Mouse (Mus musculus) MEL (cell line): Measurements from ENCODE around the gene Fndc3b. TPM values are rescaled to one million over a fixed set of nuclear protein-coding genes. Genes with fewer than 3 reads are reported as not detected.

Experiments
- DNase-seq: peaks from one replicate; pipeline ENCODE4 v3.0.0; 2011; ENCODE audit warnings: low read depth, low spot score
- H3K27ac ChIP-seq: 2 replicates; pipeline ENCODE4 v1.5.1; 2012; ENCODE audit warnings: low read depth, mild to moderate bottlenecking, control low read depth, low read length, moderate library complexity; ENCODE audit not compliant: control insufficient read depth
- H3K27me3 ChIP-seq, 2 experiments: fragments of 150-350 bp in 1 of 2; sonication (generic) in 1 of 2; 2 replicates each; pipeline ENCODE4 v1.6.1; 2012; ENCODE audit warnings: low read length in 2 of 2, mild to moderate bottlenecking in 2 of 2, improper control_type of control experiment in 1 of 2, moderate library complexity in 1 of 2; ENCODE audit not compliant: insufficient read depth in 2 of 2, control insufficient read depth in 1 of 2
- H3K36me3 ChIP-seq, 2 experiments: 2 replicates each; pipeline ENCODE4 v1.6.1; 2012 to 2014; ENCODE audit warnings: low read length in 2 of 2, improper control_type of control experiment in 1 of 2, inconsistent platforms in 1 of 2, mild to moderate bottlenecking in 1 of 2; ENCODE audit not compliant: insufficient read depth in 2 of 2, control insufficient read depth in 1 of 2
- H3K4me1 ChIP-seq, 2 experiments: fragments of 150-350 bp in 1 of 2; sonication (generic) in 1 of 2; 2 replicates each; pipeline ENCODE4 v1.6.1; 2012; ENCODE audit warnings: low read length in 2 of 2, improper control_type of control experiment in 1 of 2, mild to moderate bottlenecking in 1 of 2; ENCODE audit not compliant: insufficient read depth in 2 of 2, control insufficient read depth in 1 of 2
- H3K4me3 ChIP-seq, 2 experiments: fragments of 150-350 bp in 1 of 2; sonication (generic) in 1 of 2; 2 replicates each; pipeline ENCODE4 v1.5.1; 2012; ENCODE audit warnings: low read depth in 2 of 2, low read length in 2 of 2, mild to moderate bottlenecking in 2 of 2, moderate library complexity in 2 of 2, control low read depth in 1 of 2, improper control_type of control experiment in 1 of 2; ENCODE audit not compliant: control insufficient read depth in 1 of 2, insufficient read depth in 1 of 2
- H3K79me2 ChIP-seq: 2 replicates; pipeline ENCODE4 v1.6.1; 2012; ENCODE audit warnings: mild to moderate bottlenecking, low read length, moderate library complexity; ENCODE audit not compliant: control insufficient read depth, poor library complexity, insufficient read depth
- H3K9ac ChIP-seq: 2 replicates; pipeline ENCODE4 v1.6.1; 2012; ENCODE audit warnings: low read depth, mild to moderate bottlenecking, control low read depth, low read length, moderate library complexity; ENCODE audit not compliant: control insufficient read depth, poor library complexity, severe bottlenecking
- H3K9me3 ChIP-seq: fragments of 150-350 bp; sonication (generic); replicated peaks from 2 replicates; pipeline ENCODE4 v1.6.1; 2012; ENCODE audit warnings: mild to moderate bottlenecking, low read length, improper control_type of control experiment, moderate library complexity; ENCODE audit not compliant: insufficient read depth
- CHD1 ChIP-seq: IDR thresholded peaks from 2 replicates; pipeline ENCODE4 v1.6.1; 2012; ENCODE audit warnings: low read depth, mild to moderate bottlenecking, inconsistent platforms, low read length, improper control_type of control experiment
- CHD2 ChIP-seq: IDR thresholded peaks from 2 replicates; pipeline ENCODE4 v1.6.1; 2011; ENCODE audit warnings: low read length, improper control_type of control experiment
- ELF1 ChIP-seq: IDR thresholded peaks from 2 replicates; pipeline ENCODE4 v1.6.1; 2014; ENCODE audit warnings: low read depth, mild to moderate bottlenecking, inconsistent platforms, low read length, improper control_type of control experiment, moderate library complexity
- ETS1 ChIP-seq: IDR thresholded peaks from 2 replicates; pipeline ENCODE4 v1.6.1; 2012; ENCODE audit warnings: low read depth, mild to moderate bottlenecking, inconsistent platforms, low read length, improper control_type of control experiment, moderate library complexity
- MAFK ChIP-seq: IDR thresholded peaks from 2 replicates; pipeline ENCODE4 v1.6.1; 2011; ENCODE audit warnings: low read depth, mild to moderate bottlenecking, low read length, improper control_type of control experiment, borderline replicate concordance
- MAX ChIP-seq: IDR thresholded peaks from 2 replicates; pipeline ENCODE4 v1.6.1; 2011; ENCODE audit warnings: low read length, improper control_type of control experiment
- MAZ ChIP-seq: IDR thresholded peaks from 2 replicates; pipeline ENCODE4 v1.6.1; 2012; ENCODE audit warnings: low read depth, mild to moderate bottlenecking, inconsistent platforms, low read length, improper control_type of control experiment
- MXI1 ChIP-seq: IDR thresholded peaks from 2 replicates; pipeline ENCODE4 v1.6.1; 2011; ENCODE audit warnings: mild to moderate bottlenecking, low read depth, low read length, improper control_type of control experiment
- MYB ChIP-seq: IDR thresholded peaks from 2 replicates; pipeline ENCODE4 v1.6.1; 2011; ENCODE audit warnings: mild to moderate bottlenecking, low read depth, low read length, improper control_type of control experiment
- MYC ChIP-seq: IDR thresholded peaks from 2 replicates; pipeline ENCODE4 v1.6.1; 2011; ENCODE audit warnings: low read depth, mild to moderate bottlenecking, low read length, improper control_type of control experiment, moderate library complexity
- NELFE ChIP-seq: IDR thresholded peaks from 2 replicates; pipeline ENCODE4 v1.6.1; 2011; ENCODE audit warnings: low read depth, low read length, improper control_type of control experiment
- NRF1 ChIP-seq: IDR thresholded peaks from 2 replicates; pipeline ENCODE4 v1.6.1; 2014; ENCODE audit warnings: low read depth, mild to moderate bottlenecking, inconsistent platforms, low read length, improper control_type of control experiment, moderate library complexity; ENCODE audit not compliant: poor library complexity, insufficient read depth, severe bottlenecking
- POLR2A ChIP-seq, 2 experiments: IDR thresholded peaks; 2 replicates each; pipeline ENCODE4 v1.6.1; 2011 to 2012; ENCODE audit warnings: low read length in 2 of 2, mild to moderate bottlenecking in 2 of 2, control low read depth in 1 of 2, improper control_type of control experiment in 1 of 2, low read depth in 1 of 2, moderate library complexity in 1 of 2; ENCODE audit not compliant: control insufficient read depth in 1 of 2, insufficient read depth in 1 of 2, poor library complexity in 1 of 2
- POLR2AphosphoS2 ChIP-seq: IDR thresholded peaks from 2 replicates; pipeline ENCODE4 v1.6.1; 2011; ENCODE audit warnings: low read length, improper control_type of control experiment
- POLR2AphosphoS5 ChIP-seq: IDR thresholded peaks from 2 replicates; pipeline ENCODE4 v1.6.1; 2012; ENCODE audit warnings: low read depth, borderline replicate concordance, mild to moderate bottlenecking, inconsistent platforms, low read length, moderate library complexity, mixed read lengths
- RAD21 ChIP-seq: IDR thresholded peaks from 2 replicates; pipeline ENCODE4 v1.6.1; 2011; ENCODE audit warnings: mild to moderate bottlenecking, low read depth, low read length, improper control_type of control experiment
- RCOR1 ChIP-seq: IDR thresholded peaks from 2 replicates; pipeline ENCODE4 v1.6.1; 2012; ENCODE audit warnings: low read depth, mild to moderate bottlenecking, inconsistent platforms, low read length, improper control_type of control experiment
- SMC3 ChIP-seq: IDR thresholded peaks from 2 replicates; pipeline ENCODE4 v1.6.1; 2011; ENCODE audit warnings: low read depth, low read length, improper control_type of control experiment
- TAL1 ChIP-seq: IDR thresholded peaks from 2 replicates; pipeline ENCODE4 v1.6.1; 2012; ENCODE audit warnings: mild to moderate bottlenecking, inconsistent platforms, low read length, moderate library complexity, mixed read lengths
- UBTF ChIP-seq: IDR thresholded peaks from 2 replicates; pipeline ENCODE4 v1.6.1; 2012; ENCODE audit warnings: low read depth, mild to moderate bottlenecking, inconsistent platforms, low read length, improper control_type of control experiment, moderate library complexity, borderline replicate concordance; ENCODE audit not compliant: insufficient read depth
- USF1 ChIP-seq: IDR thresholded peaks from 2 replicates; pipeline ENCODE4 v1.6.1; 2014; ENCODE audit warnings: low read depth, mild to moderate bottlenecking, inconsistent platforms, low read length, improper control_type of control experiment, moderate library complexity
- USF2 ChIP-seq, 2 experiments: IDR thresholded peaks; 2 replicates each; pipeline ENCODE4 v1.6.1; 2011 to 2012; ENCODE audit warnings: improper control_type of control experiment in 2 of 2, low read length in 2 of 2, borderline replicate concordance in 1 of 2, inconsistent platforms in 1 of 2, low read depth in 1 of 2, mild to moderate bottlenecking in 1 of 2; ENCODE audit not compliant: insufficient read depth in 1 of 2
- ZC3H11A ChIP-seq: IDR thresholded peaks from 2 replicates; pipeline ENCODE4 v1.6.1; 2012; ENCODE audit warnings: low read depth, mild to moderate bottlenecking, inconsistent platforms, low read length, improper control_type of control experiment
- ZKSCAN1 ChIP-seq: IDR thresholded peaks from 2 replicates; pipeline ENCODE4 v1.6.1; 2012; ENCODE audit warnings: low read depth, mild to moderate bottlenecking, inconsistent platforms, low read length, improper control_type of control experiment, moderate library complexity
- polyA plus RNA-seq, 2 experiments: library from polyadenylated mRNA; stranded (reverse) in 1 of 2; unstranded in 1 of 2; fragments of >175 nt in 1 of 2; fragments of >200 nt in 1 of 2; gene quantifications; 2 replicates each; pipeline versions ENCODE4 v1.2.1 to v1.2.4; 2012; ENCODE audit warnings: low replicate concordance in 2 of 2, low read depth in 1 of 2; ENCODE audit not compliant: insufficient read length in 2 of 2, insufficient read depth in 1 of 2, missing spikeins in 1 of 2
- total RNA-seq: library from RNA; depleted of rRNA; stranded (reverse); fragments of 300-350 nt; gene quantifications from 2 replicates; pipeline ENCODE4 v1.2.3, GENCODE M21; 2012

Fndc3b gene
- total and polyA plus RNA-seq, 3 experiments = not detected

DNA sequence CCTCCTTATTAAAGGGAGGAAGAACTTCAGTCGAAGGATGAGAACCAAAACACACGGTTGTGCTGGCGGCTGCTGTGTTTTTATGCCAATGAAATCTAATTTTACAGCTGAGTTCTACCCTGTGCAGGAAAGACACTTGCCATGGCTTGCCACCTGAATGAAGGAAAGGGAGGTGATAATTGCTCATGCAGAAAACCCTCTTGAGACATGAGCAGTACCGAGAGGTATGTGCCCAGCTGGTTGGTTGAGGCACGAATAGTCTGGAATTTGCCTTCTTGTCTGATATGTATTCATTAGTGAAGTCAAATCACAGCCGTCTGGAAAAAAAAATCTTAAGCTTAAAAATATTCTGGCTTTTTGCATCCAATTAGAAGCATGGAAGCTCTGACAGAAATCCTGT, 59.4 kb downstream of the Fndc3b start:
- no peaks in the 10 kb centered on the region for H3K4me1 ChIP-seq
- DNase-seq = no peak
- no peaks in the 10 kb centered on the region for H3K79me2 ChIP-seq
- no peak overlapping the region for H3K9ac ChIP-seq
- H3K9me3 ChIP-seq = no peaks in the 10 kb centered on the region
- no peak overlapping the region for H3K4me3 ChIP-seq
- H3K27me3 ChIP-seq = no peaks in the 10 kb centered on the region
- H3K27ac ChIP-seq = no peak overlapping the region
- H3K36me3 ChIP-seq = no peaks in the 10 kb centered on the region
- TF ChIP-seq UBTF (no peak), RCOR1 (no peak), CHD1 (no peak), CHD2 (no peak)
- TF ChIP-seq, all 39 proteins: peak for 0

DNA sequence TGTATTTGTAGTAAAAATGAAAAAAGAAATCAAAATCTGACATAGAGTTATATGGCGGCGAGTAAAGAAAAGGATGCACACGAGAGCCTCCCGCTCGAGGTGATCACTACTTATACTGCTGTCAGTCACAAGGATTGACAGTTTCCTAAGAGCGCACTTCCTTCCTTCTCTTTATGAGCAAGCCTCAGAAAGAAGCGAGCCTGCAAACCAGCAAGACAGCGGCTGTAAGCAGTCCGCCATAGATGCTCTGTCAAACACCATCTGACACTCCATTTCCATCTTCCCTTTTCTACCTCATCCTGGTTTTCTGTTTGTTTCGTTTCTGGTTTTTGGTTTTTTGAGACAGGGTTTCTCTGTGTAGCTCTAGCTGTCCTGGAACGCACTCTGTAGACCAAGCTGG, 61.0 kb downstream of the Fndc3b start:
- no peaks in the 10 kb centered on the region for H3K9me3 ChIP-seq
- H3K27ac ChIP-seq = no peak overlapping the region
- H3K4me1 ChIP-seq = no peaks in the 10 kb centered on the region

DNA sequence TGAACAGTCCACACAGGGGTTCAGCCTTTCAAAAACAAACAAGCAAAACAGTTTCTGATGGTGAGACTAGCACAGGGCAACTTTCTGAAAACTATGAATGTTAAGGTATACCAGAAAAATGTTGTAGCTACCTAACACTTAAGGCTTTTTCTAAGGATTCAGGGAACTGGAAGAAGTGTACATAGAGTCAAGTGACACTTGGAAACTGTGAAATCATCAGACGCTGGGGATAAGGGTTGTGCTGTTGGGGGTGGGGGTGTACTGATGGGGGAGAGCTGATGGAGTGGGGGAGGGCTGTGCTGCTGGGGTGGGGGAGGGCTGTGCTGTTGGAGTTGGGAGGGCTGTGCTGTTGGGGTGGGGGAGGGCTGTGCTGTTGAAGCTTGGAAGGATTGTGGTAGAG, 61.8 kb downstream of the Fndc3b start:
- H3K27ac ChIP-seq = no peak overlapping the region
- DNase-seq = no peak
- H3K79me2 ChIP-seq = no peaks in the 10 kb centered on the region
- no peaks in the 10 kb centered on the region for H3K36me3 ChIP-seq
- no peak overlapping the region for H3K4me3 ChIP-seq
- H3K27me3 ChIP-seq = no peaks in the 10 kb centered on the region
- H3K9me3 ChIP-seq = no peaks in the 10 kb centered on the region
- H3K9ac ChIP-seq = no peak overlapping the region
- no peaks in the 10 kb centered on the region for H3K4me1 ChIP-seq
- TF ChIP-seq POLR2AphosphoS2 (no peak), CHD2 (no peak), POLR2A (IDR thresholded peaks at IDR 0.05; ENCODE audit: control insufficient read depth in 1 of 2, insufficient read depth in 1 of 2, low read depth in 1 of 2, low read length in 2 of 2, poor library complexity in 1 of 2) (no peak), MAX (no peak)

More for the DNA sequence above, 61.0 kb downstream of the Fndc3b start:
- TF ChIP-seq ELF1 (no peak), USF2 (IDR thresholded peaks at IDR 0.05; ENCODE audit: borderline replicate concordance in 1 of 2, insufficient read depth in 1 of 2, low read depth in 1 of 2, low read length in 2 of 2) (no peak), MYC (no peak), MAFK (no peak), ZKSCAN1 (no peak), MAZ (no peak), ETS1 (no peak), TAL1 (no peak), RAD21 (no peak), SMC3 (no peak), USF1 (no peak), MXI1 (no peak), MYB (no peak), NRF1 (no peak), ZC3H11A (no peak), POLR2A (IDR thresholded peaks at IDR 0.05; ENCODE audit: control insufficient read depth in 1 of 2, insufficient read depth in 1 of 2, low read depth in 1 of 2, low read length in 2 of 2, poor library complexity in 1 of 2) (no peak), NELFE (no peak), POLR2AphosphoS2 (no peak), POLR2AphosphoS5 (no peak)
- Histone ChIP-seq H3K36me3 (no peaks in the 10 kb centered on the region), H3K27me3 (no peaks in the 10 kb centered on the region), H3K4me3 (no peak overlapping the region), H3K79me2 (no peaks in the 10 kb centered on the region), H3K9ac (no peak overlapping the region)
- no peak for DNase-seq
